Mouse (Mus musculus) hematopoietic stem cell, adult 5-6 weeks (primary cell): ENCODE data around the gene Phf21b. TPM values are rescaled to one million over a fixed set of nuclear protein-coding genes. Genes with fewer than 3 reads are reported as not detected.
"Not testable (repeated sequence)": the region's sequence is repeated elsewhere in the genome, so short reads cannot be mapped to it uniquely, and the experiment has no call there.

Experiments
- ATAC-seq, 2 experiments: fragments of 125-278 bp in 1 of 2; replicated peaks in 1 of 2; 2 replicates each; pipeline ENCODE4 v1.8.0; 2016 to 2017; ENCODE audit warnings: inconsistent platforms in 2 of 2, mild to moderate bottlenecking in 2 of 2, moderate number of reproducible peaks in 2 of 2, low read depth in 1 of 2, moderate TSS enrichment in 1 of 2; ENCODE audit not compliant: low FRiP score in 2 of 2, poor library complexity in 2 of 2, severe bottlenecking in 2 of 2, insufficient read depth in 1 of 2, low TSS enrichment in 1 of 2
- total RNA-seq: library from RNA; stranded (forward); fragments of 172-1452, 232-1000 nt; gene quantifications from 2 replicates; pipeline ENCODE4 v1.2.3, GENCODE M21; 2017

The Phf21b gene
- total RNA-seq, 1 experiment from 2014 or later: 2.3 TPM

- no peak for ATAC-seq
Observed at GRCm38 (mm10) chr15:84811126-84811525, 44.7 kb downstream of the Phf21b start.

- ATAC-seq: no peak
Observed at GRCm38 (mm10) chr15:84809275-84809952, 46.4 kb downstream of the Phf21b start.

- no peak for ATAC-seq
Observed at GRCm38 (mm10) chr15:84803685-84804084, 52.2 kb downstream of the Phf21b start.

GRCm38 (mm10) chr15:84800132-84800531 lies 55.7 kb downstream of the Phf21b start:
- no peak; a peak in 1 of 4 replicates for ATAC-seq

DNA sequence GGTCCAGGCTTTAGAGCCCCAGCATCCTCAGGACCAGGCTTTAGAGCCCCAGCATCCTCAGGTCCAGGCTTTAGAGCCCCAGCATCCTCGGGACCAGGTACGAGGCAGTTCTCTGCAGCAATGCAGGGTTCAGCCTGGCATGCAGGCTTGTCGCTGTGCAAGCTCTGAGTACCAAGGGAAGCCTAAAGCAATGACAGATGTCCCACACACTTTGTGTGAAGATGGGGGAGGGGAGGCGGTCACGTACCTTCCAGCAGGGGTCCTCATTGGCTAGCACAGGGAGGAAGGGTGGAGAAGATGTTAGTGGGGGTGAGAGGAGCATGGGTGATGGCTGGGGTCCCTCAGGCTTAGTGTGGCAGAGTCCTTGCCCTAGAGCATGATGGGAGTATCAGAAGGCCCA lies 62.2 kb downstream of the Phf21b start:
- no peak for ATAC-seq

- ATAC-seq: no peak
Observed at GRCm38 (mm10) chr15:84787161-84787560, 68.7 kb downstream of the Phf21b start.

DNA sequence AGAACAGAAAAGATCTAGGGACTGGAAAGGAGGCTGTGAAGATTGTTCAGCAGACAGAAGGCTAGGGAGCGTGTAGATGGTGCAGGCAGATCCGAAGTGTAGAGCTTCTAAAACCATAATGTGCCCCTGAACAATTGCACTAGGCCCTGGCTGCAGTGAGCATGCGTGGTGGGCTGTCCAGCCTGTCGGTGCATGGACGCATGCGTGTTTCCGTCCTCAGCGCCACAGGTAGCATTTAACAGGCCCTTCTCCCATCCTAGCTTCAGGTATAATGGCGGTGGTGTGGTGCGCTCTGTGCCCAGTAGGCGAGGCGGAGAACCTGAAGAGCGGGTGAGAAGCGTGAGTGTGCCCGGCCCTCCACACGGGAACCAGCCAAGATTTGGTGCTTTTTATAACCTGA lies 71.0 kb downstream of the Phf21b start:
- ATAC-seq: no peak

DNA sequence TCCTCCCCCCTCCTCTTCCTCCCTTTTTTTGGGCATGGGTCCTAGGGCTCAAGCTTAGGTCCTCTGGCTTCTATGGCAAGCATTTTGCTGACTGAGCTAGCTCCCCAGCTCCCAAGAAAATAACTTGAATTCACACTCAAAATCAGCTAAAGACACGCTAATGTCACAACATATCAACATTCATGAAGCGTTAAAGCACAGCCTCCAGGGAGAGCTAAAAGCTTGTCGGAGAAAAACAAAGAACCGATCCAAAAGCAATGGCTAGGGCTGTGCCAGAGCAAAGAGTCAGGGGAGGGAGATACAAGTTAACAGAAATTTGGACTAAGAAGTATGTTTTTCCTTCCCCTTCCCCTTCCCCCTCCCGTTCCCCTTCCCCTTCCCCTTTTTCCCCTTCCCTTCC lies 77.3 kb downstream of the Phf21b start:
- ATAC-seq: no peak

DNA sequence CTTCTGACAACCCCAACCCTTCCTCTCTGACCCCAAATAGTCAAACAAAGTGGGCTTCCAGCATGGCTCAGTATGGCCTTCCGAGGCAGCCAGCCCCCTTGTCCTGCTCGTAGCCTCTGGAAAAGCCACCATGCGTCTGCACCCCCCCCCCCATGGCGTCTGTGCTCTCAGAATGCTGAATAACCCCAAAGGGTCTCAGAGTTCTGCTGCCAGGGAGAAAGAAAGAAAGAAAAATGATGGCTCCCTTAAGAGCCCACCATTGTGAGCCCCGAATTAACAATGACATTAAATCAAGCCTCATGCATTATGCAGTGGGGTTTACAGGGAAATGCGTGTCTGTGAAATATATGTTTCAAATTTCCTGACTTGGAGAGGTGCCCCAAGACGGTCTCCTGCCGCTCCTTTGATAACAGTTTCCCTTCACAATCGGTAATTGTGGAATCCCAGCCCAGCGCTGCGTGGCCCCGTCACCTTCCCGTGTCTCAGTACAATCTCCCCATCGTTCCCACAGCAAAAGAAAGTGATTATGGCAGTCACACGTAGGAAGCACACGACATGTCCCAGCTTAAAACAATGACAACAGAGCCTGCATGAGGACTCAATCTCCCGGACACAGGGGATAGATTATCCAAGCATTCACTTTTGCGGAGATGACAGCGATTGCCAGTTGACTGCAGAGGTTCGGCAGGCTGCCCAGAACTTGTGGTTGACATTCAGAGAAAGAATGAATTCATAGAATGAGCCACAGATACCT lies 80.3 kb downstream of the Phf21b start:
- no peak for ATAC-seq

DNA sequence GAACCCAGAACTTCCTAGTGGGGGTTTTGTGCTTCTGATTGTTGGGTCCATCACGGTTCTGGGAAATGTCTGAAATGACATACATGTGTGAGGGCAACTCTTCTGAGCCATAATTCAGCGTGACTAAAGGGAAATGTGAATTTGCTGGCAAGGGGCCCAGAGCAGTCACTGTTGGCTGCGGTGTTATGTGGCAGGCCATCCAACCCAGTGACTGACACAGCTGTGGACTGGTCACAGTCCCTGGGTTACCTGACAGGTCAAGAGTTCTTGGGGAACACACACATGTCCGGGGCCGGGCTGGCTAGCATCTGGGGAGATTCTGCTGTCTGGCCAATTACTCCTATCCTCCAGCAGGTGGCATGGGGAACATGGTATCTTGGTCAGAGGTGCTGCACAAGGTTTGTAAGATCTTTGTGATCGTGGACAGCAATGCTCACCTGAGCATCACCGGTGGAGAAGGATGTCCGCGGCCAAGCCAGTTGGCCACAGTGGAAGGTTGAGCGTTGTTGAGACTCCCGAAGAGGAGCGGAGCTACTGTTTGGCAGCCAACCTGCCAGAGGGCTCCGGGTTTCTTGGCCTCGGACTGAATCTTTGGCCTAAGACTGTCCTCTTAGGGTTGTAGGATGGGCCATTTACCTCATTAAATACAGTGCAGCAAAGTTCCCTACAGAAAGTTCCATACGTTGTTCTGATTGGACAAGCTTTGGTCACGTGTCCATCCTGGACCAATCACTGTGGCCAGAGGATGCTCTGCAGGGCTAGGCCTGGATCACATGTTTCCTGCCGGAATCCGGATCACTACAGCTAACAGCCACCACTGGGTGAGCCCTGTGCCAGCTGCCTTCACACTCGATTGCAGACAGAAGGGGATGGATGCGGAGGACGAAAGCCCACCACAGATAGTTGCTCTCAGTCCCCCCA lies 83.4 kb downstream of the Phf21b start:
- ATAC-seq: peak in 1 of 2 experiments; percentile 27; a peak in 1 of 4 replicates

DNA sequence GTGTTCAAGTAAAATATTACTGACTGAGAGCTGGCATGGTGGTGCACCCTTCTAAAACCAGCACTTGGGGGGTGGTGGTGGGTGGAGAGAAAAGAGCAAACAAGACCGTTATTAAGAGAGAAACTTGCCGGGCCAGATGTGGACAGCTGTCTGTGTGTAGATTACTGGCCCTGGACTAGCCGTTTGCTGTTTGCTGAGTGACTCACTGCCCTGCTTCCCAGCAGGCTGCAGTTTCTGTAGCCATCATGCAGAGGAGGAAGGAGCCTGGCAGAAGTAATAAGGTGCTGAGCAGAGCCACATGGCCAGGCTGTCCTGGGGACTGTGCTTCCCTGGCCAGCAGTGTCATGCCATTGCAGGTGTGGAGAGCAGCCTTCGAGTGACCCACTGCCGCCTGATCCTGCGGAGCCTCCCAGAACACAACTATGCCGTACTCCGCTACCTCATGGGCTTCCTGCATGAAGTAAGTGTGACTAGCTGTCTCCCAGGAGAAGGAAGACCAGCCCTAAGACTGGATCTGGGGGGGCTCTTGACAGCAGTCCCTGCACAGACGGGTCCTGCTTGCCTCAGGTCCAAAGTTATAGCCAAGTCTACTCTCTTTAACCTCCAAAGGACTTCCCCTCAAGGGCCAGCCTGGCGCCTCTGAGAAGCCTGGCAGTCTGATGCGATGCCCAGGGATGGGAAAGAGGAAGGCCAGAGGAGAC lies 86.1 kb downstream of the Phf21b start:
- no peak for ATAC-seq

- ATAC-seq: not testable (repeated sequence)
Observed at GRCm38 (mm10) chr15:84768531-84768930, 87.3 kb downstream of the Phf21b start.

- ATAC-seq: no peak
Observed at GRCm38 (mm10) chr15:84766621-84767020, 89.2 kb downstream of the Phf21b start.

- ATAC-seq: no peak
Observed at GRCm38 (mm10) chr15:84763423-84763812, 92.4 kb downstream of the Phf21b start.

DNA sequence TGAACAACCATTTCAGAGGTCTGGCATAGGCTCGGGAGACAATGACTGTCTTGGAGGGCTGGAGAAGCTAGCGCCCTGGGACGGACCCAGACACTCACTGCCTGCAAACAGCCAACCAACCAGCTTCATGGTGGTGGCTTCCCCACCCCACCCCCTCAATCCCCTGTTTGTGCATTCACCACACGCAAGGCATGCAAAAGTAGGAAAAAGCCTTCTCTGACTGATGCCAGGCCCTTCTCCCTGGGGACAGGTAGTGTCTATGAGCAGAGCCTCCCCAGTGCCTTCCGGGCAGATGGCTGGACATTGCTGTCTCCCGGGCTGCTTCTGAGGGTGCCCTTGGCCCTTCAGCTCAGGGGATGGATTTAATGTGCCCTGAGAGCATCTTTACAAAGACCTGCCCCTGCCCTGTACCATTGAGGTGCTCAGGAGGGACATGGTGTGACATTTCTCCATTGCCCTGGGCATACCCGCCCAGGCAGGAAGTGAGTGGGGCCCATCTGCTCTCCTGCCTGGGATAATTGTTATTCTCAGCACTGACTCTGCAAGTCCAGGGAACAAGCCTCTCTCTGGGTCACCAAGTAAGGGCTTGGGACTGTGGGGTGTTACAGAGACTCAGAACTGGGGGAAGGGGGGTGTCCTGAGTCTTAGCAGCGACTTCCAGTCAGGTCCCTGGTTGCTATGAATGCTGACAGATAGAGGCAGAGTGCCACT lies 93.0 kb downstream of the Phf21b start:
- ATAC-seq: no peak

DNA sequence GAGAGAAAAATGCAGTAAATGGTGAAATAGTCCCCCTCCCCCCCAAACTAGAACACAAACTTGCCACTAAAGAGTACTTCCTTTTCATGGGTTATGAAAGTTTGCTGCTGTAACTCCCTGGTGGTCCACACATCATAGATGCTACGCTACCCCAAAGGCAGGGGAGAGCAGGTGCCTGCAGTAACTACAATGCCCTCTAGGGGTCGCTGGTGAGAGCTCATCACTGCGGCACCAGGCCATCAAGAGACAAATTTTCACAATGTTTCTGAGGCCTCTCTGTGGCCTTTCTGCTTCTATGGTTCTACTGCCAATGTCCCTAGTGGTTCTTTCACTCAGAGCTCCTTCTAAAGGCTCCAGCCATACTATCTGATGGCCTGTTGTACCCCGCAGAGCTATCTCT lies 97.4 kb downstream of the Phf21b start:
- ATAC-seq: peak in 1 of 2 experiments; percentile 44; a peak in 1 of 4 replicates

GRCm38 (mm10) chr15:84756426-84756825 lies 99.4 kb downstream of the Phf21b start:
- no peak for ATAC-seq
